Mouse (Mus musculus) limb, embryonic 14.5 days (tissue): ENCODE data around the gene Nol9. TPM values are rescaled to one million over a fixed set of nuclear protein-coding genes. Genes with fewer than 3 reads are reported as not detected.

Experiments
- ATAC-seq: fragments of 200-750 bp; cut with Nextera tagmentation; 2 replicates; pipeline ENCODE4 v1.8.0; 2017; ENCODE audit warnings: low read depth, moderate number of reproducible peaks, moderate TSS enrichment; ENCODE audit not compliant: low FRiP score
- DNase-seq: peaks from one replicate; pipeline ENCODE4 v3.0.0-alpha.2; 2015; ENCODE audit warnings: low spot score
- H3K27ac ChIP-seq: fragments of 300-500 bp; sonication (generic); replicated peaks from 2 replicates; pipeline ENCODE4 v1.5.1; 2014; ENCODE audit warnings: low read depth, mild to moderate bottlenecking, low read length, moderate library complexity, mixed read lengths
- H3K27me3 ChIP-seq: fragments of 300-500 bp; sonication (generic); 2 replicates; pipeline ENCODE4 v1.6.1; 2014; ENCODE audit warnings: low read length, mixed read lengths; ENCODE audit not compliant: control insufficient read depth, insufficient read depth
- H3K36me3 ChIP-seq: fragments of 300-500 bp; sonication (generic); 2 replicates; pipeline ENCODE4 v1.6.1; 2014; ENCODE audit warnings: mild to moderate bottlenecking, low read length, moderate library complexity, mixed read lengths; ENCODE audit not compliant: control insufficient read depth, insufficient read depth
- H3K4me1 ChIP-seq: fragments of 300-500 bp; sonication (generic); 2 replicates; pipeline ENCODE4 v1.6.1; 2014; ENCODE audit warnings: antibody characterized with exemption, low read length, mixed read lengths; ENCODE audit not compliant: control insufficient read depth, insufficient read depth
- H3K4me2 ChIP-seq: fragments of 300-500 bp; sonication (generic); replicated peaks from 2 replicates; pipeline ENCODE4 v1.6.1; 2014; ENCODE audit warnings: low read depth, mild to moderate bottlenecking, low read length, moderate library complexity; ENCODE audit not compliant: severe bottlenecking
- H3K4me3 ChIP-seq: fragments of 300-500 bp; sonication (generic); replicated peaks from 2 replicates; pipeline ENCODE4 v1.5.1; 2014; ENCODE audit warnings: low read length
- H3K9ac ChIP-seq: fragments of 300-500 bp; sonication (generic); 2 replicates; pipeline ENCODE4 v1.6.1; 2014; ENCODE audit warnings: mild to moderate bottlenecking, low read depth, low read length, moderate library complexity; ENCODE audit not compliant: severe bottlenecking
- H3K9me3 ChIP-seq: fragments of 300-500 bp; sonication (generic); 2 replicates; pipeline ENCODE4 v1.6.1; 2016; ENCODE audit warnings: low read length; ENCODE audit not compliant: control insufficient read depth
- POLR2A ChIP-seq: fragments of 200-500 bp; IDR thresholded peaks from 2 replicates; pipeline ENCODE4 v1.8.0; 2012; ENCODE audit warnings: inconsistent platforms, mild to moderate bottlenecking, moderate library complexity, borderline replicate concordance; ENCODE audit not compliant: insufficient read depth, insufficient read length; ENCODE audit errors: extremely low read depth
- WGBS: fragments of 180-500 bp; shearing (Covaris S2); extraction: QIAGEN DNeasy Blood & Tissue Kit; methylation state at CpG from one replicate; pipeline ENCODE4 v1.1.7; 2014; 5-methylcytosine and 5-hydroxymethylcytosine counted together
- polyA plus RNA-seq, 2 experiments: library from polyadenylated mRNA; depleted of rRNA in 1 of 2; stranded (reverse) in 1 of 2; unstranded in 1 of 2; fragments of >200 nt; fragmentation: Nextera tagmentation in 1 of 2; extraction: Ambion mirVana in 1 of 2; gene quantifications; 2 replicates each; pipeline versions ENCODE4 v1.2.1 to v1.2.3; 2012 to 2014

Nol9 gene
- 28.5 and 33.4 TPM in 2 replicates for polyA plus RNA-seq (2012; rRNA removed)
- 25.9 and 32.2 TPM in 2 replicates for polyA plus RNA-seq (2014; fragmentation: Nextera tagmentation; extraction: Ambion mirVana)

GRCm38 (mm10) chr4:152038985-152039830, at the start of gene Nol9:
Nol9 (plus strand) TSS chr4:152039321.
- no peaks in the 10 kb centered on the region for H3K27me3 ChIP-seq
- DNase-seq, result peak; percentile 85
- peak within 1 kb of the TSS; percentile 98 for H3K4me3 ChIP-seq
- H3K4me1 ChIP-seq, result peaks cover 9% of the 10 kb centered on the region
- peak; percentile 73; the same call in 1 of the 2 replicates for TF ChIP-seq POLR2A
- 0 out of 2 replicates have a peak within 1 kb of the TSS, but pooled peaks have one; percentile 19 for H3K27ac ChIP-seq
- no peaks in the 10 kb centered on the region for H3K9me3 ChIP-seq
- peak within 1 kb of the TSS; percentile 85 for H3K9ac ChIP-seq
- H3K36me3 ChIP-seq, result peaks cover 34% of the 10 kb centered on the region
- WGBS, result under 1% methylated on average over 41 of the region's 86 CpGs
- ATAC-seq, result peak; percentile 92
- peak within 1 kb of the TSS; percentile 81 for H3K4me2 ChIP-seq

DNA sequence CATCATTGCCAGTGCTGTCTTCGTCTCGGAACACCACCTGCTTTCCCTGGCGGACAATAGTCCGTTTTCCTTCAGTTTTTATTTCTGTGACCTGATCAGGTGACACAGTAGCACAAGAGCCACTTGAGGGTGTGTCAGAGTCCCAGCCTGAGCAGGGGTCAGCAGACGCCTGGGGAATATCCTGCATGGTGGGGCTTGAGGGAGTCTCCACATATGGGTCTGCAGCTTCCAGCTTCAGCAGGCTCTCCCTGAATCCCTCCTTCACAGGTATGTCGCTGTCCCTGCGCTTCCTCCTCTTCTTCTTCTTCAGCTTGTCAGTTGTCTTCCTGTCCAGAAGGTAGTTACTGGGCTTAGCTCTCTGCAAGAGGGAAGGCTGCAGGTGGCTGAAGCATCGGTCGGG, 47.0 kb upstream of the Nol9 start:
- ATAC-seq, result no peak
- WGBS, result 88% methylated on average over 9 of the region's 9 CpGs
- H3K4me1 ChIP-seq, result peaks cover 12% of the 10 kb centered on the region; the same call in 1 of the 2 replicates
- no peaks in the 10 kb centered on the region for H3K9me3 ChIP-seq
- DNase-seq, result no peak
- H3K9ac ChIP-seq, result no peak overlapping the region
- peaks cover 46% of the 10 kb centered on the region for H3K36me3 ChIP-seq
- no peak overlapping the region for H3K4me2 ChIP-seq
- H3K27ac ChIP-seq, result no peak overlapping the region
- no peaks in the 10 kb centered on the region for H3K27me3 ChIP-seq
- H3K4me3 ChIP-seq, result no peak overlapping the region
- no peak for TF ChIP-seq POLR2A

GRCm38 (mm10) chr4:151993035-151993434, 46.1 kb upstream of the Nol9 start:
- Histone ChIP-seq H3K9ac (no peak overlapping the region), H3K27ac (no peak overlapping the region), H3K4me1 (peaks cover 16% of the 10 kb centered on the region; the same call in 1 of the 2 replicates), H3K36me3 (peaks cover 46% of the 10 kb centered on the region), H3K27me3 (no peaks in the 10 kb centered on the region), H3K9me3 (no peaks in the 10 kb centered on the region), H3K4me2 (no peak overlapping the region), H3K4me3 (no peak overlapping the region)
- WGBS, result 80% methylated on average over 6 of the region's 6 CpGs
- no peak for TF ChIP-seq POLR2A
- DNase-seq, result no peak
- no peak for ATAC-seq

- 1% methylated on average over 55 of the region's 61 CpGs for WGBS
- peak overlapping the region; percentile 82 for H3K27ac ChIP-seq
- H3K9ac ChIP-seq, result peak overlapping the region; percentile 92
- H3K4me1 ChIP-seq, result peaks cover 16% of the 10 kb centered on the region; the same call in 1 of the 2 replicates
- DNase-seq, result no peak
- H3K4me2 ChIP-seq, result peak overlapping the region; percentile 71
- no peak for ATAC-seq
- peaks cover 43% of the 10 kb centered on the region for H3K36me3 ChIP-seq
- H3K27me3 ChIP-seq, result no peaks in the 10 kb centered on the region
- TF ChIP-seq POLR2A, result no peak
- H3K9me3 ChIP-seq, result no peaks in the 10 kb centered on the region
- H3K4me3 ChIP-seq, result peak overlapping the region; percentile 99
These were observed 44.6 kb upstream of the Nol9 start for GRCm38 (mm10) chr4:151994228-151995171.
